Mouse (Mus musculus) large intestine, adult 2 months (tissue): ENCODE data around the gene Gm4070. TPM values are rescaled to one million over a fixed set of nuclear protein-coding genes. Genes with fewer than 3 reads are reported as not detected.
"Not testable (repeated sequence)": the region's sequence is repeated elsewhere in the genome, so short reads cannot be mapped to it uniquely, and the experiment has no call there.

Experiments used
- DNase-seq: peaks from one replicate; pipeline ENCODE4 v3.0.0-alpha.2; 2012; ENCODE audit warnings: low read depth, low spot score
- WGBS: fragments of 180-500 bp; shearing (Covaris S2); methylation state at CpG from one replicate; pipeline ENCODE4 v1.1.7; 2018; 5-methylcytosine and 5-hydroxymethylcytosine counted together
- polyA plus RNA-seq: library from polyadenylated mRNA; depleted of rRNA; stranded (reverse); fragments of >200 nt; gene quantifications from 2 replicates; pipeline ENCODE4 v1.2.3, GENCODE M21; 2012; rRNA removed

Gm4070 gene
- 1.4 and 2.9 TPM in 2 replicates for polyA plus RNA-seq

- 53% methylated on average over 1 of the region's 1 CpGs for WGBS
- DNase-seq = not testable (repeated sequence)
These were observed at the start of gene Gm4070 for GRCm38 (mm10) chr7:105953812-105954211. Gene Gm4070 (minus strand): TSS chr7:105953967.

DNA sequence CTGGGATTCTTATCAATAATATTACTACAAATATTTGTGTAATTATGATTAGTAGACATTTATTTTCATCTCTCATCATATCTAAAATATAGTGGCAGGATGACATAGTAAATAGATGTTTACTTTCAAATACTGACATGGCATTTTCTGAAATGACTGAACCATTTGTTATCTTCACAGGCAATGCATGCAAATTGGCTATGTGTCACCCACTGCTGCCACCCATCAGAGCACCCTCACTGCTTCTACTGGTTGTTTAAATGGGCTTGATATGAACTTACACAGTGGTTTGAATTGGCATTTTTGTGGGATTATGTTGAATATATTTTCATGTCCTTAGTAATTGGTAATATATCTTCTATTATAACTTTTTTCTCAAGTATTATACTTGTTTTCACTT lies 773 bp upstream of the Gm4070 start:
- not testable (repeated sequence) for DNase-seq

- WGBS = no CpG with 5 or more reads among the region's 5 CpGs
- DNase-seq = not testable (repeated sequence)
These were observed 1.4 kb downstream of the Gm4070 start for GRCm38 (mm10) chr7:105952408-105952807.

DNA sequence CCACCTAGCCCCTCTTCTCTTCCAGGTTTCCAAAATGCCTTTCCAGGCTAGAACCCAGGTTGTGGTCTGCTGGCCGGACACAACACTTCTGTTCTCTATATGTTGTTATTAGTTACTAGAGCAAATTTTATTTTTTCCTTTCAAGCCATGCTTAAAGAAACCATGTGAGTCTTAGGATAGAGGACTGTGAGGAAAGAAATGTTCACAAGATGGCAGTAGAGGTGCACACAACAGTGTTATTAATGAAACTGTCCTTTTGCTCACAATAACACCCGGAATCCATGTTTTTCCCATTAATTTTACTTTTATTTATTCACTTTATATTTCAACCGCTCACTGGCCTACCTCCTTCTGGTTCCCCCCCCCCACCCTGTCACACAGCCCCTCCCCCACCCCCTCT lies 8.5 kb downstream of the Gm4070 start:
- not testable (repeated sequence) for DNase-seq
- WGBS = 75% methylated on average over 2 of the region's 3 CpGs

- no CpG with 5 or more reads among the region's 1 CpGs for WGBS
- DNase-seq = not testable (repeated sequence)
These were observed 21.6 kb downstream of the Gm4070 start for GRCm38 (mm10) chr7:105932132-105932531.

DNA sequence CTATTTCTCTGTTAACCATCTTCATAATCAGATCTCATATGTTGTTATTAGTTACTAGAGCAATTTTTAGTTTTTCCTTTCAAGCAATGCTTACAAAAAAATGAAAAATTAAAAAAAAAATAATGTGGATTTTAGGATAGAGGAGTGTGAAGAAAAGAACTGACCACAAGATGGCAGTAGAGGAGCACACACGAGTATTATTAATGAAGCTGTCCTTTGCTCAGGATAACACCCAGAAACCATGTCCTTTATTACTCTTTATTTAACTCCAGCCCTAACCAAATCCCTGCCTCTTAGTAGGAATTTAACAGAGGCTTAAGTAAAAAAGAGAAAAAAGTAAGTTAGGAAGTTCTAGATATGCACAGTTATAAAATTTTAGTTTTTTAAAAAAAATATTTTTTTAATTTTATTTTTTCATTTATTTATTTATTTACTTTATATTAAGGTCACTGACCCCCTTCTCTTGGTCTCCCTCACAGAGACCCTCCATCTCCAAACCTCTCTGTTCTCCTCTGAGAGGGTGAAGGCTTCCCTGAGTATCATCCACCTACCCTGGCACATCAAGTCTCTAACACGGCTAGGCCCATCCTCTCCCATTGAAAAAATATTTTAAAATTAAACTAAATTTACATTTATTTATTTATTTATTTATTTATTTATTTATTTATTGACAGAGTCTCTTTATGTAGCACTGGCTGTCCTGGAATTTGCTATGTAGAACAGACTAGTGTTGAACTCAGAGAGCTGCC lies 70.0 kb downstream of the Gm4070 start:
- DNase-seq = not testable (repeated sequence)
- 100% methylated on average over 1 of the region's 2 CpGs for WGBS

- 31% methylated on average over 1 of the region's 2 CpGs for WGBS
- DNase-seq = not testable (repeated sequence)
These were observed 73.9 kb downstream of the Gm4070 start for GRCm38 (mm10) chr7:105879717-105880484.

DNA sequence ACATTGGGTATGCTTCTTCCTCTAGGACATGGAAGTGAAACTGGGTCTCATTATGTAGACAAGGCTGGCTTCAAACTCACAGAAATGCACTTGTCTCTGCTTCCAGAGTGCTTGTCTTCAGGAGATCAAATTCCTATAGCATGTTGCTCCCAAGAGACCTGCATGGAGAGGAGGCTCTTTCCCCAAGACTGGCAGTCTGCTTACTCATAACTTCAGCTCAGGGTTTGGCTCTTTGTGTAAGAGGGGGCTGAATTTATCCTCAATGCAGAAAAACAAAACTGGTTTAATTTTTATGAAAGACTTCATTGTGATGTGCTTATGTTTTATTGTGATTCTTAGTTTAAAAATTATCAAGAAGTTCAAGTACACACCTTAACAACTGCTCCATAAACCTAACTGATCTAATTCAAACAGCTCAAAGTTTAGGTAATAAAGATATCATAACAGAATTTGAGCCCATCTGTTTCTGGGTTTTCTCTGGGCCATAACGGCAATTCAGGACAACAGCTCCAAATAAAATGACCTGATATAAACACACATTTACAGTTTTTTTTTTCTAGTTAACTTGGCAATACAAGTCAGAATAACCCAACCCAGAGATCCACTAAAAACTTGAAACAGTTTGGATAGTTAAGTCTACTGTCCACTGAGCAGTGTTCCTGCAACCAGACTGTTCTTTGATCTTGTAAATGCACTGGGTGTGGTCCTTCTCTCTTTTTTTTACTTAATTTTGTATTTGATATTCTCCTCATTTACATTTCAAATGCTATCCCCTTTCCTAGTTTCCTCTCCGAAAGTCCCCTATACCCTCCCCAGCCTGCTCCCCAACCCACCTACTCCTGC lies 97.8 kb downstream of the Gm4070 start:
- no CpG with 5 or more reads among the region's 2 CpGs for WGBS
- not testable (repeated sequence) for DNase-seq

Other genes with a start within 250 kb of the Gm4070 start
- gene Ilk, start 217.4 kb downstream of the Gm4070 start, polyA plus RNA-seq = 90.7 and 95.6 TPM in 2 replicates
- gene Rrp8, start 216.6 kb downstream of the Gm4070 start, polyA plus RNA-seq = 5.2 and 5.7 TPM in 2 replicates
- gene Taf10, start 209.6 kb downstream of the Gm4070 start, polyA plus RNA-seq = 386 and 435 TPM in 2 replicates
- gene Tpp1, start 201.7 kb downstream of the Gm4070 start, polyA plus RNA-seq = 47.6 and 65.6 TPM in 2 replicates
- gene Dchs1, start 166.3 kb downstream of the Gm4070 start, polyA plus RNA-seq = 2.0 and 3.6 TPM in 2 replicates
- 164 and 166 TPM in 2 replicates for gene Mrpl17, start 142.9 kb downstream of the Gm4070 start, polyA plus RNA-seq